Mouse (Mus musculus): Measurements from ENCODE around the gene Btnl2. TPM values are rescaled to one million over a fixed set of nuclear protein-coding genes. Genes with fewer than 3 reads are reported as not detected.

Gene Btnl2
- polyA plus RNA-seq, 1 experiment, result 0.67 TPM

GRCm38 (mm10) chr17:34411117-34411516, 56.5 kb downstream of the Btnl2 start:
- H3K4me3 ChIP-seq (ENCODE audit: insufficient read depth, low read depth, low read length), result no peak overlapping the region
- H3K4me1 ChIP-seq (ENCODE audit: control insufficient read depth, insufficient read depth, insufficient read length, low read length), result no peaks in the 10 kb centered on the region
- H3K27ac ChIP-seq (replicated peaks; ENCODE audit: low read depth, low read length), result no peak overlapping the region

Other genes with a start within 250 kb of the Btnl2 start
- 6.9 and 10.5 TPM in 2 replicates for gene H2-DMa, start 235.3 kb upstream of the Btnl2 start, polyA plus RNA-seq (2012; ENCODE audit: insufficient read depth, insufficient read length, missing spikeins)
- gene Brd2, start 232.2 kb upstream of the Btnl2 start, polyA plus RNA-seq (2012; ENCODE audit: insufficient read depth, insufficient read length, missing spikeins), result 82.7 and 86.3 TPM in 2 replicates
- gene H2-DMb2, start 211.5 kb upstream of the Btnl2 start, polyA plus RNA-seq (2012; ENCODE audit: insufficient read depth, insufficient read length, missing spikeins), result not detected in 2 replicates
- 11.1 and 14.7 TPM in 2 replicates for gene H2-DMb1, start 201.8 kb upstream of the Btnl2 start, polyA plus RNA-seq (2012; ENCODE audit: insufficient read depth, insufficient read length, missing spikeins)
- 5.5 and 6.9 TPM in 2 replicates for gene Tap1, start 167.3 kb upstream of the Btnl2 start, polyA plus RNA-seq (2012; ENCODE audit: insufficient read depth, insufficient read length, missing spikeins)
- gene Psmb9, start 167.1 kb upstream of the Btnl2 start, polyA plus RNA-seq (2012; ENCODE audit: insufficient read depth, insufficient read length, missing spikeins), result 17.4 and 34.6 TPM in 2 replicates
- gene Psmb8, start 157.1 kb upstream of the Btnl2 start, polyA plus RNA-seq (2012; ENCODE audit: insufficient read depth, insufficient read length, missing spikeins), result 20.2 and 21.9 TPM in 2 replicates
- 23.5 and 27.7 TPM in 2 replicates for gene Tap2, start 151.3 kb upstream of the Btnl2 start, polyA plus RNA-seq (2012; ENCODE audit: insufficient read depth, insufficient read length, missing spikeins)
- gene H2-Ob, start 115.9 kb upstream of the Btnl2 start, polyA plus RNA-seq (2012; ENCODE audit: insufficient read depth, insufficient read length, missing spikeins), result 0.55 and 2.1 TPM in 2 replicates
- 71.7 and 90.6 TPM in 2 replicates for gene H2-Ab1, start 97.1 kb upstream of the Btnl2 start, polyA plus RNA-seq (2012; ENCODE audit: insufficient read depth, insufficient read length, missing spikeins)
- 181 and 183 TPM in 2 replicates for gene H2-Aa, start 67.0 kb upstream of the Btnl2 start, polyA plus RNA-seq (2012; ENCODE audit: insufficient read depth, insufficient read length, missing spikeins)
- gene H2-Eb1, start 49.0 kb upstream of the Btnl2 start, polyA plus RNA-seq (2012; ENCODE audit: insufficient read depth, insufficient read length, missing spikeins), result 93.0 and 109 TPM in 2 replicates
- not detected in 2 replicates for gene H2-Eb2, start 29.2 kb upstream of the Btnl2 start, polyA plus RNA-seq (2012; ENCODE audit: insufficient read depth, insufficient read length, missing spikeins)
- not detected in 2 replicates for gene Btnl1, start 22.3 kb downstream of the Btnl2 start, polyA plus RNA-seq (2012; ENCODE audit: insufficient read depth, insufficient read length, missing spikeins)
- gene BC051142, start 44.0 kb downstream of the Btnl2 start, polyA plus RNA-seq (2012; ENCODE audit: insufficient read depth, insufficient read length, missing spikeins), result not detected in 2 replicates
- not detected in 2 replicates for gene Btnl4, start 122.5 kb downstream of the Btnl2 start, polyA plus RNA-seq (2012; ENCODE audit: insufficient read depth, insufficient read length, missing spikeins)
- gene Btnl6, start 162.5 kb downstream of the Btnl2 start, polyA plus RNA-seq (2012; ENCODE audit: insufficient read depth, insufficient read length, missing spikeins), result not detected in 2 replicates
- gene Notch4, start 209.4 kb downstream of the Btnl2 start, polyA plus RNA-seq (2012; ENCODE audit: insufficient read depth, insufficient read length, missing spikeins), result 3.8 and 8.8 TPM in 2 replicates
- gene Gpsm3, start 235.0 kb downstream of the Btnl2 start, polyA plus RNA-seq (2012; ENCODE audit: insufficient read depth, insufficient read length, missing spikeins), result 3.3 and 7.5 TPM in 2 replicates
- gene Pbx2, start 236.4 kb downstream of the Btnl2 start, polyA plus RNA-seq (2012; ENCODE audit: insufficient read depth, insufficient read length, missing spikeins), result 19.9 and 35.5 TPM in 2 replicates
- not detected in 2 replicates for gene Ager, start 243.0 kb downstream of the Btnl2 start, polyA plus RNA-seq (2012; ENCODE audit: insufficient read depth, insufficient read length, missing spikeins)
- 104 and 110 TPM in 2 replicates for gene Rnf5, start 248.9 kb downstream of the Btnl2 start, polyA plus RNA-seq (2012; ENCODE audit: insufficient read depth, insufficient read length, missing spikeins)
- 89.0 and 120 TPM in 2 replicates for gene Agpat1, start 249.4 kb downstream of the Btnl2 start, polyA plus RNA-seq (2012; ENCODE audit: insufficient read depth, insufficient read length, missing spikeins)

Data from brown adipose tissue, adult 24 weeks (tissue).